Comparison of ENCODE assay signal across 18 mouse cellular contexts in the genomic region with DNA sequence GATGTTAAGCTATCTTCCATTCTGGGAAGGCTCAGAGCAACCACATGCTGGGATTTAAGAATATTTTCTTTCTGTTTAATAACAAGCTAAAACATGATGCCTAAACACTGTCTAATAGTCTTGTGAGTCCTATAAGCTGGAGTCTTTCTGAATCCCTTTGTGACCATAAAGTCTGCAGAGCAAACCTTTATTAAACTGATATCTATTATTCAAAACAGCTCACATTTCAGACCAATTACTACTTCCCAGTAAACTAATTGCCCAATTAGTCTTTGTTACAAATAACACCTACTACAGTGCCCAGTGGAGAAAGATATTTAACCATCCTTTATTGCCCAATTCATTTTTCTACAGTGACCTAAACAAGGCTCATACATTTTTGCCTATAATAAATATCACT.
A peak's percentile ranks its signal among the peaks of the same experiment; 100 is the strongest.
DNase-seq lines count a peak whose midpoint lies in the region; ATAC-seq and TF ChIP-seq lines count a peak whose summit lies in the region.
"Had no signal": no experiment of that assay in that cellular context is flagged by ENCODE, and none has a peak within 500 bp of the region (broad histone marks: within the 10 kb centered on the region; RNA-seq: fewer than 3 reads in every experiment).

No protein-coding gene starts in this region.

- no peaks in the 10 kb centered on the region for H3K4me1 ChIP-seq in forebrain, embryonic 11.5 days (replicated peaks; ENCODE audit: control insufficient read depth, insufficient read depth, low read length)
- no peaks in the 10 kb centered on the region for H3K4me1 ChIP-seq in forebrain, postnatal 0 days (ENCODE audit: insufficient read depth)
- H3K4me1 ChIP-seq in neural tube, embryonic 13.5 days (replicated peaks): no peaks in the 10 kb centered on the region
- no peaks in the 10 kb centered on the region for H3K4me1 ChIP-seq in neural tube, embryonic 14.5 days (ENCODE audit: control insufficient read depth, insufficient read depth, low read length)
- no peaks in the 10 kb centered on the region for H3K4me1 ChIP-seq in hindbrain, embryonic 11.5 days (replicated peaks; ENCODE audit: control insufficient read depth, insufficient read depth, low read length)
- H3K4me1 ChIP-seq: embryonic facial prominence, embryonic 13.5 days; forebrain, embryonic 13.5 days had no signal

- intact Hi-C loops in heart, postnatal 36 days (cut with DNase I): no loop called here

- H3K4me2 ChIP-seq in forebrain, embryonic 11.5 days (ENCODE audit: low read depth, low read length, severe bottlenecking): no peak overlapping the region
- no peak overlapping the region for H3K4me2 ChIP-seq in forebrain, postnatal 0 days (ENCODE audit: low read depth)
- H3K4me2 ChIP-seq in neural tube, embryonic 13.5 days: no peak overlapping the region
- H3K4me2 ChIP-seq in neural tube, embryonic 14.5 days (ENCODE audit: low read depth, low read length): no peak overlapping the region
- H3K4me2 ChIP-seq in hindbrain, embryonic 11.5 days (replicated peaks; ENCODE audit: low read depth, low read length): no peak overlapping the region
- H3K4me2 ChIP-seq: embryonic facial prominence, embryonic 13.5 days; forebrain, embryonic 13.5 days had no signal

- no peak for DNase-seq in forebrain, embryonic 11.5 days (ENCODE audit: low spot score)
- DNase-seq in forebrain, postnatal 0 days: no peak
- DNase-seq in neural tube, embryonic 10.5 days (ENCODE audit: extremely low spot score, low spot score): no peak
- DNase-seq in heart, postnatal 36 days: no peak
- no peak for DNase-seq in hindbrain, embryonic 11.5 days (ENCODE audit: low spot score)
- DNase-seq: adrenal gland, adult 2 months; adrenal gland, postnatal 10 days; adrenal gland, postnatal 25 days; cerebellum, adult 11-12 months; cerebellum, adult 2 months; cerebellum, adult 9-10 months; cerebellum, postnatal 10 days; cerebellum, postnatal 25 days had no signal

- ATAC-seq in forebrain, embryonic 11.5 days (replicated peaks; ENCODE audit: low FRiP score): 0 out of 2 replicates have a peak, but pooled peaks have one; percentile 27
- ATAC-seq in forebrain, postnatal 0 days: no peak
- peak; percentile 65 for ATAC-seq in neural tube, embryonic 13.5 days (ENCODE audit: low read depth)
- peak; percentile 72 for ATAC-seq in neural tube, embryonic 14.5 days (ENCODE audit: low read depth)
- no peak for ATAC-seq in hindbrain, embryonic 11.5 days (ENCODE audit: low FRiP score)
- ATAC-seq: forebrain, embryonic 13.5 days; forebrain, embryonic 16.5 days had no signal

- TF ChIP-seq CTCF in forebrain, postnatal 0 days (IDR thresholded peaks at IDR 0.05; ENCODE audit: low read depth): no peak

- no peaks in the 10 kb centered on the region for H3K27me3 ChIP-seq in forebrain, embryonic 11.5 days (ENCODE audit: control insufficient read depth, insufficient read depth, low read length)
- no peaks in the 10 kb centered on the region for H3K27me3 ChIP-seq in forebrain, postnatal 0 days (ENCODE audit: insufficient read depth, low read length)
- no peaks in the 10 kb centered on the region for H3K27me3 ChIP-seq in neural tube, embryonic 13.5 days
- H3K27me3 ChIP-seq in neural tube, embryonic 14.5 days (ENCODE audit: control insufficient read depth, insufficient read depth, low read length): no peaks in the 10 kb centered on the region
- H3K27me3 ChIP-seq in hindbrain, embryonic 11.5 days (ENCODE audit: control insufficient read depth, insufficient read depth, low read length): no peaks in the 10 kb centered on the region
- H3K27me3 ChIP-seq: embryonic facial prominence, embryonic 13.5 days; forebrain, embryonic 13.5 days had no signal

- no peaks in the 10 kb centered on the region for H3K36me3 ChIP-seq in forebrain, embryonic 11.5 days (ENCODE audit: control insufficient read depth, insufficient read depth, low read length)
- no peaks in the 10 kb centered on the region for H3K36me3 ChIP-seq in forebrain, postnatal 0 days (ENCODE audit: insufficient read depth)
- no peaks in the 10 kb centered on the region for H3K36me3 ChIP-seq in neural tube, embryonic 13.5 days
- no peaks in the 10 kb centered on the region for H3K36me3 ChIP-seq in neural tube, embryonic 14.5 days (ENCODE audit: control insufficient read depth, insufficient read depth, low read length)
- H3K36me3 ChIP-seq in hindbrain, embryonic 11.5 days (ENCODE audit: control insufficient read depth, insufficient read depth, low read length): no peaks in the 10 kb centered on the region
- H3K36me3 ChIP-seq: embryonic facial prominence, embryonic 13.5 days had no signal

- no peaks in the 10 kb centered on the region for H3K9me3 ChIP-seq in forebrain, embryonic 11.5 days (ENCODE audit: control insufficient read depth, low read length)
- H3K9me3 ChIP-seq in forebrain, postnatal 0 days (ENCODE audit: low read length): no peaks in the 10 kb centered on the region
- H3K9me3 ChIP-seq in neural tube, embryonic 13.5 days: no peaks in the 10 kb centered on the region
- no peaks in the 10 kb centered on the region for H3K9me3 ChIP-seq in neural tube, embryonic 14.5 days (ENCODE audit: control insufficient read depth, low read length)
- H3K9me3 ChIP-seq in hindbrain, embryonic 11.5 days (ENCODE audit: control insufficient read depth, low read length): no peaks in the 10 kb centered on the region
- H3K9me3 ChIP-seq: embryonic facial prominence, embryonic 13.5 days; forebrain, embryonic 13.5 days had no signal

- no peak overlapping the region for H3K9ac ChIP-seq in forebrain, embryonic 11.5 days (ENCODE audit: low read length)
- no peak overlapping the region for H3K9ac ChIP-seq in forebrain, postnatal 0 days
- no peak overlapping the region for H3K9ac ChIP-seq in neural tube, embryonic 13.5 days
- no peak overlapping the region for H3K9ac ChIP-seq in neural tube, embryonic 14.5 days (replicated peaks; ENCODE audit: low read depth, low read length)
- no peak overlapping the region for H3K9ac ChIP-seq in hindbrain, embryonic 11.5 days (ENCODE audit: low read depth, low read length)
- H3K9ac ChIP-seq: embryonic facial prominence, embryonic 13.5 days; forebrain, embryonic 13.5 days had no signal

- no peak overlapping the region for H3K4me3 ChIP-seq in forebrain, embryonic 11.5 days (ENCODE audit: low read depth, low read length)
- H3K4me3 ChIP-seq in forebrain, postnatal 0 days (ENCODE audit: low read depth, low read length): no peak overlapping the region
- no peak overlapping the region for H3K4me3 ChIP-seq in neural tube, embryonic 13.5 days
- no peak overlapping the region for H3K4me3 ChIP-seq in neural tube, embryonic 14.5 days (ENCODE audit: low read depth, low read length)
- H3K4me3 ChIP-seq in hindbrain, embryonic 11.5 days (ENCODE audit: low read depth, low read length): no peak overlapping the region
- H3K4me3 ChIP-seq: embryonic facial prominence, embryonic 13.5 days; forebrain, embryonic 13.5 days had no signal

- no peak overlapping the region for H3K27ac ChIP-seq in forebrain, embryonic 11.5 days (ENCODE audit: low read depth, low read length)
- H3K27ac ChIP-seq in forebrain, postnatal 0 days (ENCODE audit: low read depth, low read length): no peak overlapping the region
- H3K27ac ChIP-seq in neural tube, embryonic 13.5 days (replicated peaks): no peak overlapping the region
- no peak overlapping the region for H3K27ac ChIP-seq in neural tube, embryonic 14.5 days (ENCODE audit: low read depth, low read length)
- no peak overlapping the region for H3K27ac ChIP-seq in hindbrain, embryonic 11.5 days (ENCODE audit: low read depth, low read length)
- H3K27ac ChIP-seq: embryonic facial prominence, embryonic 13.5 days; forebrain, embryonic 13.5 days had no signal

Comparison
In these comparisons a context has a peak if more than half of its experiments do, and no peak if none do; other contexts are left out.
1. ATAC-seq: peak in forebrain, embryonic 11.5 days (single experiment), neural tube, embryonic 13.5 days (single experiment) and neural tube, embryonic 14.5 days (single experiment); none in forebrain, postnatal 0 days (single experiment) and hindbrain, embryonic 11.5 days (single experiment).